Mouse (Mus musculus) E14TG2a.4 (cell line): Measurements from ENCODE around the gene Atad3a.

Experiments used
- CTCF ChIP-seq: conservative IDR thresholded peaks from 2 replicates; pipeline ENCODE4 v1.5.1; 2014; ENCODE audit warnings: low read length
- NANOG ChIP-seq: IDR thresholded peaks from 2 replicates; pipeline ENCODE4 v1.6.1; 2014; ENCODE audit warnings: borderline replicate concordance, low read length, mixed read lengths
- POU5F1 ChIP-seq: IDR thresholded peaks from 2 replicates; pipeline ENCODE4 v1.6.1; 2014; ENCODE audit warnings: low read length, borderline replicate concordance

DNA sequence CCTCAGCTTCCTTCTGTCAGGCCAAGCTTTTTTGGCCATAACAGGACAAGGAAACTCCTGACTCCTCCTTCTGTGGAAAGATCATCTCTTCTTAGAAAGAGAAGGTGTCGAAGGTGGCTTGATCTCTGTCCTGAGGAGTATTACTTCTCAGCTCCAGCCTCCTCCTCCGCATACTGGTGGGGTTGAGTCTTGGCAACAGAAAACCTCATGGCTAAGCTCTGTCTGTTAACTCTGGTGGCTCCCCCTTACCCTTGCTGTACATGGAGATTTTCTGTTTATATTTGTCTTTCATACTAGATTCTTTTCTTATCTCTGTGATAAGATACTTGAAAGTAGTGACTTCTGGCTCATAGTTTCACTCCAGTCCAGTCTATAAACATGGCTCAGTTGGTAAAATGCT, 32.8 kb upstream of the Atad3a start:
- TF ChIP-seq CTCF (no peak), NANOG (no peak), POU5F1 (no peak)
